Mouse (Mus musculus) frontal cortex, adult 2 months (tissue): ENCODE measurements at regions not wholly inside any gene's neighbourhood (a gene's known extent, or its start where the extent isn't known, plus 50 kb on each side); places are given as distances from the start of the nearest gene placed in this dataset.

Source experiments
- DNase-seq, 2 experiments: peaks; one replicate each; pipeline ENCODE4 v3.0.0; 2022; ENCODE audit warnings: low spot score in 1 of 2; ENCODE audit errors: extremely low spot score in 1 of 2

DNA sequence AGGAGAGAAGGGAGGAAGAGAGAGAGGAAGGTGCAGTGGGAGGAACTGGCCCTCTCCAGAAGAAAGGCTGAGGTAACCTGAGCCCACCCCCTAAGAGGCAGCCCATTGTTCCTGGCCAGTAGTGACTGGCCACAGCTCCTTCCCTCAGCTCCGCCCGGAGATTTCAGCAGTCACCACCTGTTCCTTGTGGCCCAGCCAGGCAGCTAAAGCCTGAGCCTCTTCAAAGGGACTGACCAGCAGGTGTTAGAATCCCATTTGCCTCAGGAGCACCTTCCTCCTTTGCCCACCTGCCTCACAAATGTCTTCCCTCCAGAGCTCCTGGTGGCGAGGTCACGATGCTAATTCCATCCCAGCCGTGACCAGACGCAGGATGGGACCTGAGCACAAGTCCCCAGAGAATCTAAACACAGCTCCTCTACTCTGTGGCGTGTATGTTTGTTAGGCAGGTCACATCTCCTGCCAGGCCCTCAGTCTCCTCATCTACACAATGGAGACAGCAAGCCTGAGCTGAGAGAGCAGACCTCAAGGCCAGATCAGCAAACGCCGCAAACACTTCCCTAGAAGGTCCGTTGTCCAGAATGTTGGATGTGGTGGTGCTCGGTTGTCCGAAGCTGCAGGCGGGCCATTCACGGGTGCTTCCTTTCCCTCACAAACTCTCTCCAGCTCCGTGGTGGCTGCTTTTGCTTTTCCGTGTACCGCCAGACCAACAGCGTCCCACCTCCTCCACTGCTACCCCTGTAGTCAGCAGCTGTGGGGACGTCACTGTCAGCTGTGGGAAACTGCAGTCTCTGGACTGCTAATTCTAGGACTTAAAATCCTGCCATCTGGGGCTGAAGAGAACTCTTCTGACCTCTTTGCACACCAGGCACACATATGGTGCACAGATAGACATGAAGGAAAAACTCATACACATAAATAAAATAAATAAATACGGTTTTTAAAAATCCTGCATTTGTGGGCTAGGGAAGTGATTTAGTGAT, 145.8 kb upstream of the Rad23b start:
- DNase-seq, result no peak

DNA sequence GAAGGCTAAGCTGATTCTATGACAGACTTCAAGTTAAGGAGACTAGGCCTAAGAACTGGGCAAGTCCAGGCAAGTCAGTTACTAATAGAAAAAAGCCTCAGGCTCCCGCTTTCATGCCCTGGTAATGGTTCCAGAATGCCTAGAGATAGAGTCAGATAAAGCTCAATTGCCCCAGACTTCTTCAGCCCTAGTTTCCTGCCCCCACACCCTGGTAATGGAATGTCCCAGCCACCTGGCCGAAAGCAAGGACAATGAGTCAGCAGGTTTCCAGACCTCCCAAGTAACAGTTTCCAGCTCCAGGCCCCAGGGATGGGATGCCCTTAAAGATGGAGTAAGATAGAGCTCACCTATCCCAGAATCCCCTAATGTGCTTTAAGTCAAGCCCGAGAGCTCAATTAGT, 143.6 kb upstream of the Rad23b start:
- DNase-seq, result no peak

DNA sequence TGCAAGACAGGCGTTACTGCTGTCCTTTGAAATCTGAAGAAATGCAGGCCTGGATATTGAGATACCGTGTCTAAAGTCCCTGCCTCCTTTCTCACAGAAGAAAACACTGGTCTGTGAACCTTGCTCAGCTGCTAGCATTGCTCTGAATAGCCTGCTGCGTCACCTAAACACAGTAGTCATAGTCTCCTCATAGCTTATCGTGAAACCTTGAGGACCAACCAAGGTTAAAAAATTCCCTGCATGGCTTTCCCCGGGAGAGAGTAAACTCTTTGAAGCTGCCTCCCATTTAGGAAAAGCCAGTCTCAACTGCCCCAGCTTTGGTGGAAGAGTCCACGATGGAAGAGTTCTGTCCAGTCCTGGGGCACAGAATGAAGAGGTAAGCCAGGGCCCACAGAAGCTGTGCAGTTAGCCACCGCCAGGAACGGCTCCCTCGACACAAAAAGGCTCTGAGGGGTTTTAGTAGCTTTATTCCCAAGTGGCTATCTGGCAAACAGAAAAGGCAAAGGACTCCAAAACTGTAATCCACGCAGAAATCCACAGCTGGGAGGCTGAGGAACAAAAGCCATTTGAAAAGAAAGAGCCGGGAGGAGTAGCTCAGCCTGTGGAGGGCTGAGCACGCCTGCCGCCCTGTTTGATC, 142.0 kb upstream of the Rad23b start:
- no peak for DNase-seq

DNA sequence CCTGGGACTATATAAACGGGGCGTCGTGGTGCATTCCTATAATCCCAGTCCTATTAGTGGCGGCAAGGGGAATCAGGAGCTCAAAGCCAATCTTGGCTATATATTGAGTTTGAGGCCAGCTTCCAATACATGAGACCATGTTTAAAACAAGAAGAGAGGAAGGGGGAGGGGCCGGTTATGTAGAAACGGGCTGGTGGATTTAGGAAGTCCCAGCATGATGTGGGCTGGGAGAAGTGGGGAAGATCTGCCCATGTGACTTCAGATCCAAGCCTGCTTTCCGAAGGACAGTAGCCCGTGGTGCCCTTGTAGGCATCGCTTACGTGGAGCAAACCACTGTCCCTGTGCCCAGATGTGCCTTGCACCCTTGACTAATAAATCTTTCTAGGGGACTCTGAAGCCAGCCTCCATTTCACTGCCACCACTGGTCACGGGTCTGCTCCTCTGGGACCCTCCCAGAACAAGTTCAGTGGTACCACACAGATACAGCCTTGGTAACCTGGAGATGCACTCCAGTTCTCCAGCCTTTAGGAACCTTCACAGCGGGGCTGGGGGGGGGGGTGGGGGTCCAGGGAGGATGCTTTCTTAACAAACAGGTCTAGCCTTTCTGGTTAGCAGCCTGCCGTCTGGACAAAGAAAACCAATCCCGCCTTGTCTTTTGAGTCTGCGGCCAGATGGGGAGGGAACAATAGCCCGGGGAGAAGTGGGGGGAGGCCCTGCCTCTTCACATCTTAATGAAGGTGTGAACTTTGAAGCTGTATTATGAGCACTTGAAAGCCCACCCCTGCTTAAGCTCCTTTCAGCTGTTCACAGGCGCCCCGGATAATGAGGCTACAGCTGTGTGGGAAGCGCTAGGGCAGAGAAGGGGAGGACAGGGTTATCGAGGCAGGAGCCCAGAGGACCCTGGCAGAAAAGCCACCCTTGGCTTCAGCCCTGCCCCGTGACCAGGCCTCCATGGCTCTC, 141.2 kb upstream of the Rad23b start:
- DNase-seq, result peak in 1 of 2 experiments; percentile 28

DNA sequence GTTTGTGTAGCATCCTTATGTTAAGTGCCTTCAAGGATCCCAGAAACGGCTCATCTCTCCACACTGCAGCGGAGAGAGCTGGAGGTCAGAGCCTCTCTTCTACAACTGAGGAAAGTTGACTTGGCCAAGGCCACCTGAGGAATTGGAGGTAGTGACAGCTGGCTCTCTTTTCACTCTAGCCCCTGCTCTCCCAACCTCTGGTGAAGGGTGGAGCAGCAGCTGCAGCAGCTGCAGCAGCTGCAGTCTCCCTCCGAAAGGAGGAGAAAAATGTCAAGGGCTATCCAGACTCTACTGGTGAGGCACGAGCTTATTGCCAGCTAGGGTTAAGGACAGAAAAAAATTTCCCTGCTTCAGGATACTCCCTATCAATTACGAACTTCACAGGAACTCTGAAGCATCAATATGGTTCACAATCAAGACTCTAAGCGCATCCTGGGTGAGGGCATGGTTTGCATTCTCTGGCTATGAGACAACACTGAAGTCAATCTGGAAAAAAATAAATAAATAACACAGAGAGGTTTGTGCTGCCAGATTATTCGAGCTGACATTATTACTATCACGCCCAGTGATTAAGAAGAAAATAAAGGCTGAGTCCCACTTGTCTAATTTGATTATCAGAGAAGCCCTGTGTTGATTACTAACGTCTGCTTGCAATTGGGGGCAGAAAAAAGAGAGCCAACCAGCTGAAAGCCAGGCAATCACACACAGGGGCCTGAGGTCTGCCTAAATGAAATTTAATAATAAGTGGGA, 134.2 kb upstream of the Rad23b start:
- DNase-seq, result no peak

GRCm38 (mm10) chr4:55216175-55216545, 133.7 kb upstream of the Rad23b start:
- DNase-seq, result no peak

- no peak for DNase-seq
Measured at GRCm38 (mm10) chr4:55225766-55226165, 124.1 kb upstream of the Rad23b start.

DNA sequence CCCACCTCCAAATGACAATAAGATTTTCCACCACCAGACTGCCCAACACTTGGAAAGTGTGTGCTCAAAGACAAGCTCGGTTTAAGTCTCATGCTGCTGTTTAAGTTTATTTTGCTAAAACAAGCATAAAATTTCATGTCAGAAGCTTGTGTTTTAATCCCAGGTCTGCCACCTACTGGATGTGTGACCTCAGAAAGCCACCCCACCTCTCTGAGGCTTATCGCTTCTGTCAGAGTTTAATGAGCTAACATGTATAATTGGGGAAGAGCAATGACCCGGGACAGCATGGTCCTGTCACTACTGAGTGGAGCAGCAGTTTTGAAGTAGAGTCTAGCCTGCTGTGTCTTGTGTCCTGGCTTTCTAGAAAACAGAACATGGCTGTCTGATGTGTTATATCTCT, 122.4 kb upstream of the Rad23b start:
- DNase-seq, result peak in 1 of 2 experiments; percentile 48

GRCm38 (mm10) chr4:55231522-55231921, 118.3 kb upstream of the Rad23b start:
- DNase-seq, result peak in 1 of 2 experiments; percentile 30

DNA sequence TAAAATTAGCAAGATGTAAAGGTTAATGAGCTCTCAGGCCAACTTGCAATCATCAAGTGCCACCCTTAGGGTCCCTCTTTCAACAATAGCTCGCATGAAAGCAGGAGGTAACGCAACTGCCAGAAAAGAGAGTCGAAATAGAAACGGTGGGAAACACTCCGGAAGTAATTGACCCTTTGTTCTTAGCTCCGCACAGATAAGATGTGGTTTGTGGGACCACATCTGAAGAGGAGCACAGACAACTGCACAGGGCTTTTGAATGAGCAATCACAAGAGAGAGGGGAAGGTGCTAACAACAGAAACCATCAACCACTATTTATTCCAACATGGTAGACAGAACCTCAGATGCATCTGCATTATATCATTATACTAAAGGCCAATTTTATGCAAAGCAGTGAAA, 112.0 kb upstream of the Rad23b start:
- no peak for DNase-seq

DNA sequence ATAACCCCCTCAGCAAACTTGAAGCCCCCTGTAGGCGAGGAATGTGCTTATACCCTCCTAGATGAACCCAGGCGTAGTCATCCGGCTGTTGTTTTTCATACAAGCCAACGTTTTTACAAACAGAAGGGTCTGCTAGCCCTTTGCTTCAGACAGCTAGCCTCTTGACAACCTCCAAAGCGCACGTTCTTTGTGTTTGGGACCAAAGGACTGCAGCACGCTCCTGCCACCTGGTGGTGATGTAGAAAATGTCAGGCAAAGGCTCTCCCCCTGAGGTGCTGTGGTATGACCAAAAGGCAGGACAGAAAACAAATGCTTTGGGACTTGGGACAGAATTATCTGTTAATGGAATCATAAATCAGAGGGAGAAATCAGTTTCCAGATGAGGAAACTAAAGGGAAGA, 109.4 kb upstream of the Rad23b start:
- peak; percentile 53 to 88 for DNase-seq

GRCm38 (mm10) chr4:55242331-55242730, 107.5 kb upstream of the Rad23b start:
- no peak for DNase-seq

DNA sequence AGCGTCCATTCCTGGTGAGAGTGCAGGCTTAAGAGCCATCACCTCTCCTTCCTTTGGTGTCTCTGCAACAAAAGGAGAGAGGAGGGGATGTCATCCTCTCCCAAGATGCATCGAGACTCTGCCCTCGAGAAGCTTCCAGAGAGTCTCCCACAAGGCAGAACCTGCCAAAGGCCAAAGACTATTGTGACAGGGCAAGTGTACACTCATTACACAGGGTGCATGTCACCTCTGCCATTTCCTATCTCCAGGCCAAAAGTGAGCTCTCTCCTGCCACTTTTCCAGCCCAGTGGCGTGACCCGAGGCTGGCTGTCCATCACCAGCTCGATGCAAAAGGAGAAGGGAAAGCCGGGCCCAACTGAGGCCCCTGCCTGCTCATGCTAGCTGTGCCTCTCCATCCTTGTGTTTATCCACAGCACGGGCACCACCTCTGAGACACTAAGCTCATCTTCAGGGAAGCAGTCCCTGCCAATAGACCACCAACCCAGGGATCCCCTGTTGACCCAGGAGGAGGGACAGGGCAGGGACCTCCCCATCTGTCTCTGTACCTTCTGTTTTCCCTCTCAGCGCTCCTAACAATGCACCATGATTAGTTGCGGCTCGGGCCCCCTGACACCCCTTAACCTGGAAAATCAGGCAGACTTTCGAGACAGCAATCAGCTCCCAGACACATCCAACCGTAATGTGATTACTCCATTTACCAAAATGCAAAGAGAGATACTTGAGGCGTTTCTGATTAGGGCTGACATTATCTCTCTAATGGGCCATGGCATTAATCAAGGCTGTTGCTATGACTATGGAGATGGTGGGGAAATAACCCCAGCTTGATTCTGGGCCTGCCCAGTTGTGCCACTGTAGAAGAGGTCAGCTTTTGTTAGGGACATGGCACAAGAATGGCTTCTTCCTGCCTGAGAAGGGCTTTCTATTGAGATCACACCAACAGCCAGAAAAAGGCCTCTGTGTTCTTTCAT, 106.5 kb upstream of the Rad23b start:
- DNase-seq, result no peak

DNA sequence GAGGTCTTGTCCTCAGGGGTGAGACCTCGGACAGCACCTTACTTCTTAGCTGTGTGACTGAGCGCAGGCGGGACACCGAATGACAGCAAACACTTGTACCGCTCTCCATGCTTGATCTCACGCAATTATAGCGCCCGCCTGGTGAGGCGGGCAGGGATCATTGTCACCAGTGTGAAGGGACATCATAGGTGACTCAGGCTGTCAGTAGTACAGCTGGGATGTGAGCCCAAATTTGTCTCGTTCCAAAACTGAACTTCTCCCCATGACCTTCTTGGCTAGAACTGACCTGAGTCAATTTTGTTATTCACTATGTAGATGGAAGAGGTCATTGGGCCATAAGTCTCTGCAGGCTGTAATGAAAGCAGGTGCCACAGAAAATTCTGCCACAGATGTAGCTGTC, 104.1 kb upstream of the Rad23b start:
- no peak for DNase-seq

GRCm38 (mm10) chr4:55250334-55250733, 99.5 kb upstream of the Rad23b start:
- no peak for DNase-seq

DNA sequence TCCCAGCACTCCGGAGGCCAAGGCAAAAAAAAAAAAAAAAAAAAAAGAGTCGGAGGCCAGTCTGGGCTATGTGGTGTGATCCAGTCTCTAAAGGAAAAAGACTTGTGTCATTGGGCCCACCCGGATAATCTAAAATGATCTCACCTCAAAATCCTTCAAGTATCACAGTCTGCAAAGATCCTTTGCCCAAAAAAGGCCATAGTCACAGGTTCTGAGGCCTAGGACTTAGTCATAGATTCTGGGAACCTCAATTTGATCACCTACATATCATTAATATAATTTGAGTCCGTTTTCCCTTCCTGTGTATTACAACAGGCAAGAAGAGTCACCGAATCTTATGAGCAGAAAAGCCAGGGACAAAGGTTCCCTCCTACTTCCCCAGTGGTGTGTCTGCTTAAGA, 98.3 kb upstream of the Rad23b start:
- no peak for DNase-seq

DNA sequence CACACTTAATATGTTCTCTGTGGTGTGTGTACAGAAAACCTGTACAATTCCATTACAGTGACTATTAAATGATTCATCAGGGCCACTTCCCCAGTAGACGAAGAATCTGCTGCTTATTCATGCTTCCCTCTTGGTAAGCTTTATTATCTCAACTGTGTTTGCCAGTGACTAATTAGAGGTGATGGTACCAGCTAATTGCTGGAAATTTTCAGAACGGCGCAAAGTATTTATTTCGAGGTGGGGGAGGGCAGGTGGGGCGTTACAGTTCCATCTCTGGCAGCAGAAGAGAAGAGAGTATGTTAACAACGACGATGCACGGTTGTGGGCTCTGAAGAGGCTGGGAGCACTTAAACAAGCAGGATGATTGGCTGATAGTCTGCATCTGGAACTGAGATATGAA, 96.1 kb upstream of the Rad23b start:
- no peak for DNase-seq

DNA sequence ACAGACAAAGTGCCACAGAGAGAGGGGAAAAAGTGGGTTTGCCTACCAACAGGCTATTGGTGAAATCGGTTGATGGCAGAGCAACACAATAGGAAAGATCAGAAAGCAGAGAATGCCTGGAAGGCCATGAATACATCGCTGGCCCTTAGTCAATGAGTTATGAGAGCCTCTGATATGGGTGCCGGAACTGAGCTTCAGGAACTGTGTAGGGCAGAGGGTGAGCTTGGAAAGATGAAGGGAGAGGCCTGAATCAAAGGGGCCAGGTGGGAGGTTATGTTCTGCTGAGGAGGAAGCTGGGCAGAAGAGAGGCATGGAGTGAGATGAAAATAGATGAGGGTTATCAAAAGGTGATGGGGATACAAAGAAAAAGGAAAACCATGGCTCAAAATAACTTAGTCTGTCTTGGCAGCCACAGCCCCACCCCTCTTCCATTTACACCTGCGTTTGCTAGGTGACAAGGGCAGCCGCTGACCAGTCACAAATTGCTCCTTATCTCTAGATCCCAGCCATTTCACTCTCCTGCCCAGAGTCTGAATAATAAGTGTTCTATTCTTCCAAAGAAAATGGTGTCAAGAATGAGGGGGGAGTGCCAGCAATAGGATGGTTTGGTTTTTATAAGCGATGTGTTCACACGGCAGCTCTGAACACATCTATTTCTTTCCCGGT, 77.7 kb upstream of the Rad23b start:
- DNase-seq, result no peak
